Mouse (Mus musculus) limb, embryonic 10.5 days (tissue): ENCODE results near the gene Ap2b1. TPM values are rescaled to one million over a fixed set of nuclear protein-coding genes. Genes with fewer than 3 reads are reported as not detected.

Source experiments
- DNase-seq: peaks from one replicate; pipeline ENCODE4 v3.0.0-alpha.2; 2017; ENCODE audit warnings: low spot score
- H3K27ac ChIP-seq: fragments of 300-500 bp; sonication (generic); 2 replicates; pipeline ENCODE4 v1.5.1; 2016; ENCODE audit warnings: mild to moderate bottlenecking
- H3K27me3 ChIP-seq: fragments of 300-500 bp; sonication (generic); 2 replicates; pipeline ENCODE4 v1.6.1; 2016; ENCODE audit warnings: low read depth, mild to moderate bottlenecking; ENCODE audit not compliant: poor library complexity, severe bottlenecking
- H3K36me3 ChIP-seq: fragments of 300-500 bp; sonication (generic); 2 replicates; pipeline ENCODE4 v1.6.1; 2016; ENCODE audit warnings: mild to moderate bottlenecking, moderate library complexity
- H3K4me1 ChIP-seq: fragments of 300-500 bp; sonication (generic); 2 replicates; pipeline ENCODE4 v1.6.1; 2016
- H3K4me3 ChIP-seq: fragments of 300-500 bp; sonication (generic); 2 replicates; pipeline ENCODE4 v1.5.1; 2016; ENCODE audit warnings: mild to moderate bottlenecking, moderate library complexity
- H3K9me3 ChIP-seq: fragments of 300-500 bp; sonication (generic); replicated peaks from 2 replicates; pipeline ENCODE4 v1.6.1; 2016; ENCODE audit warnings: mild to moderate bottlenecking
- WGBS: fragments of 180-500 bp; shearing (Covaris S2); methylation state at CpG from one replicate; pipeline ENCODE4 v1.1.7; 2016; 5-methylcytosine and 5-hydroxymethylcytosine counted together
- polyA plus RNA-seq: library from polyadenylated mRNA; unstranded; fragments of >200 nt; fragmentation: Nextera tagmentation; extraction: Ambion mirVana; gene quantifications from 2 replicates; pipeline ENCODE4 v1.2.1, GENCODE M21; 2016

The Ap2b1 gene
- polyA plus RNA-seq, 1 experiment from 2014 or later = 60.4 TPM

- H3K36me3 ChIP-seq = no peaks in the 10 kb centered on the region
- no peak overlapping the region for H3K27ac ChIP-seq
- WGBS = 11% methylated on average over 29 of the region's 29 CpGs
- no peaks in the 10 kb centered on the region for H3K9me3 ChIP-seq
- peak overlapping the region; percentile 24 for H3K4me3 ChIP-seq
- H3K27me3 ChIP-seq = peaks cover 75% of the 10 kb centered on the region
- DNase-seq = peak; percentile 78
- H3K4me1 ChIP-seq = peaks cover 46% of the 10 kb centered on the region
Measured at GRCm38 (mm10) chr11:83442596-83443267, 143.9 kb downstream of the Ap2b1 start.

- H3K4me3 ChIP-seq = peak overlapping the region; percentile 42
Measured at GRCm38 (mm10) chr11:83443824-83444223, 145.0 kb downstream of the Ap2b1 start.

GRCm38 (mm10) chr11:83445001-83445400 is 146.2 kb downstream of the Ap2b1 start:
- Histone ChIP-seq H3K4me1 (peaks cover 65% of the 10 kb centered on the region), H3K27me3 (peaks cover 74% of the 10 kb centered on the region), H3K27ac (no peak overlapping the region), H3K4me3 (peak overlapping the region; percentile 42), H3K36me3 (no peaks in the 10 kb centered on the region), H3K9me3 (no peaks in the 10 kb centered on the region)
- no peak for DNase-seq
- WGBS = 25% methylated on average over 19 of the region's 19 CpGs

More at GRCm38 (mm10) chr11:83443824-83444223, 145.0 kb downstream of the Ap2b1 start:
- no peak for DNase-seq
- Histone ChIP-seq H3K4me1 (peaks cover 57% of the 10 kb centered on the region), H3K36me3 (no peaks in the 10 kb centered on the region), H3K27ac (no peak overlapping the region), H3K27me3 (peaks cover 79% of the 10 kb centered on the region), H3K9me3 (no peaks in the 10 kb centered on the region)
- WGBS = 7% methylated on average over 7 of the region's 7 CpGs

- DNase-seq = no peak
- 45% methylated on average over 10 of the region's 10 CpGs for WGBS
- Histone ChIP-seq H3K36me3 (no peaks in the 10 kb centered on the region), H3K27ac (0 out of 2 replicates have a peak overlapping the region, but pooled peaks have one; percentile 42), H3K27me3 (peaks cover 54% of the 10 kb centered on the region), H3K4me1 (peaks cover 48% of the 10 kb centered on the region), H3K9me3 (no peaks in the 10 kb centered on the region), H3K4me3 (no peak overlapping the region)
Measured at GRCm38 (mm10) chr11:83447612-83448011, 148.8 kb downstream of the Ap2b1 start.

- WGBS = 38% methylated on average over 16 of the region's 16 CpGs
- Histone ChIP-seq H3K27ac (peak overlapping the region; percentile 42; the same call in 1 of the 2 replicates), H3K4me3 (no peak overlapping the region), H3K36me3 (no peaks in the 10 kb centered on the region), H3K9me3 (no peaks in the 10 kb centered on the region), H3K27me3 (peaks cover 48% of the 10 kb centered on the region), H3K4me1 (peaks cover 44% of the 10 kb centered on the region)
- no peak for DNase-seq
Measured at GRCm38 (mm10) chr11:83448021-83448926, 149.4 kb downstream of the Ap2b1 start.

- H3K4me3 ChIP-seq = no peak overlapping the region
- H3K27ac ChIP-seq = peak overlapping the region; percentile 54; the same call in 1 of the 2 replicates
- H3K36me3 ChIP-seq = no peaks in the 10 kb centered on the region
- peaks cover 38% of the 10 kb centered on the region for H3K4me1 ChIP-seq
- H3K27me3 ChIP-seq = peaks cover 42% of the 10 kb centered on the region
- no peaks in the 10 kb centered on the region for H3K9me3 ChIP-seq
- no peak for DNase-seq
Measured at GRCm38 (mm10) chr11:83448927-83449236, 150.1 kb downstream of the Ap2b1 start.

GRCm38 (mm10) chr11:83449298-83449697 is 150.5 kb downstream of the Ap2b1 start:
- 0 out of 2 replicates have a peak overlapping the region, but pooled peaks have one; percentile 54 for H3K27ac ChIP-seq
- no peaks in the 10 kb centered on the region for H3K9me3 ChIP-seq
- no peak overlapping the region for H3K4me3 ChIP-seq
- 21% methylated on average over 4 of the region's 4 CpGs for WGBS
- peaks cover 37% of the 10 kb centered on the region for H3K27me3 ChIP-seq
- peaks cover 35% of the 10 kb centered on the region for H3K4me1 ChIP-seq
- H3K36me3 ChIP-seq = no peaks in the 10 kb centered on the region
- DNase-seq = no peak

GRCm38 (mm10) chr11:83450550-83450949 is 151.7 kb downstream of the Ap2b1 start:
- Histone ChIP-seq H3K27ac (no peak overlapping the region), H3K36me3 (no peaks in the 10 kb centered on the region), H3K4me3 (no peak overlapping the region), H3K4me1 (peaks cover 40% of the 10 kb centered on the region), H3K27me3 (peaks cover 25% of the 10 kb centered on the region), H3K9me3 (no peaks in the 10 kb centered on the region)
- no peak for DNase-seq
- 68% methylated on average over 1 of the region's 1 CpGs for WGBS

GRCm38 (mm10) chr11:83451281-83451680 is 152.5 kb downstream of the Ap2b1 start:
- Histone ChIP-seq H3K4me1 (peaks cover 44% of the 10 kb centered on the region), H3K27me3 (peaks cover 18% of the 10 kb centered on the region)
- 90% methylated on average over 10 of the region's 10 CpGs for WGBS

GRCm38 (mm10) chr11:83454548-83454947 is 155.7 kb downstream of the Ap2b1 start:
- no peak overlapping the region for H3K27ac ChIP-seq

More at GRCm38 (mm10) chr11:83451281-83451680, 152.5 kb downstream of the Ap2b1 start:
- Histone ChIP-seq H3K4me3 (no peak overlapping the region), H3K36me3 (no peaks in the 10 kb centered on the region), H3K27ac (no peak overlapping the region), H3K9me3 (no peaks in the 10 kb centered on the region)
- no peak for DNase-seq

More at GRCm38 (mm10) chr11:83454548-83454947, 155.7 kb downstream of the Ap2b1 start:
- H3K4me1 ChIP-seq = peaks cover 43% of the 10 kb centered on the region
- no peaks in the 10 kb centered on the region for H3K9me3 ChIP-seq
- DNase-seq = no peak
- no peaks in the 10 kb centered on the region; the same call in 1 of the 2 replicates for H3K27me3 ChIP-seq
- WGBS = 8% methylated on average over 4 of the region's 4 CpGs
- no peaks in the 10 kb centered on the region for H3K36me3 ChIP-seq
- no peak overlapping the region for H3K4me3 ChIP-seq
